Mouse (Mus musculus) liver (tissue): ENCODE measurements around the gene Bcl11b.

Experiments
- DNase-seq: peaks from one replicate; pipeline ENCODE4 v3.0.0-alpha.2; 2020; ENCODE audit warnings: mixed read lengths

Bcl11b gene

DNA sequence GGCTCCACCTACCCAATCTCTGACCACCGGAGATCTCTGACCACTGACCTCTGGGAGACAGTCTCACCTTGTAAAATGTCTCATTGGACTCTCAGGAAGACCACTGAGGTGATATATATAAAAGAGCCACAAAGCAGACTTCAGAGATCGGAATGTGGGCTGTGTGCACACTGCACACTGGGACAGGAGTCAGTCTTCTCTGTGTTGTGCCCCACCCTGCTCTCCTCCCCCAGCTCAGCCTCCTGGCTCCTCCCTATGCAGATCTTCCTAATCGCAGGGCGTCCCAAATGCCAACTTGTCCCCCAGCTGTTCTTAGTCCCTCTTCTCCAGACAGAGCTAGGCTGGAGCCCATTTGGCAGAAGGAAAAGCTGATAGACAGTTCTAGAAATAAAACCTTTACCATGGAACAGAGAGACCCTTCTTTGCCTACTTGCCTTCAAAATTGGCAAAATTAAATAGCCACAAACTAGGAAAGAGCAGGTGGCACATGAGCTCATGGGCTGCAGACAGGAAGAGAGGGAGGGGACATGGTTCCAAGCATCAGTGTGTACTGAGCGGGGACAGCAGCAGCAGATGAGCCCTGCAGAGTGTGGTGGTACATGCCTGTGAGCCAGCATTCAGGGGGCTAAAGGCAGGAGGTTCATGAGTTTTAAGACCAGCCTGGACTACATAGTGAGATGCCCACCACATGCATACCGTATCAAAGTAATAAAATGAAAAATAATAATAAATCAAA lies 118.9 kb downstream of the Bcl11b start:
- DNase-seq: no peak

DNA sequence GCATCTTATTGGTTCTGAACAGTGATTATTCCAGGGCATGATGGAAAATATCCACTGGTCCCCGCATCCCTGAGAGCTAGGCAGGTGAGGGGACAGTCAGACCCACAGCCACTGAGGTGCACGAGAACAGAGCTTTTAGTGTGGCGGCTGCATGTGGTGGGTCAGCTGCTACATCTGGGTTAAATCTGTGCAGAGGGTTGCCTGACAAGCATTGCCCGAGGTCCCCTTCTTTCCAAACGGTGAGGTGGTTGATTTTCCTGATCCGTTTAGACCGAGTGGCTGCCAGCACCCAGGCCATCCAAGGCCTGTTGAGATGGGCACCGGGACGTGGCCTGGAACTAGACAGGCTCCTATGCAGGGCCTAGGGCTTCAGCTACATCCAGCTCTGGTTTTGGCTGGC lies 121.7 kb downstream of the Bcl11b start:
- DNase-seq: no peak

DNA sequence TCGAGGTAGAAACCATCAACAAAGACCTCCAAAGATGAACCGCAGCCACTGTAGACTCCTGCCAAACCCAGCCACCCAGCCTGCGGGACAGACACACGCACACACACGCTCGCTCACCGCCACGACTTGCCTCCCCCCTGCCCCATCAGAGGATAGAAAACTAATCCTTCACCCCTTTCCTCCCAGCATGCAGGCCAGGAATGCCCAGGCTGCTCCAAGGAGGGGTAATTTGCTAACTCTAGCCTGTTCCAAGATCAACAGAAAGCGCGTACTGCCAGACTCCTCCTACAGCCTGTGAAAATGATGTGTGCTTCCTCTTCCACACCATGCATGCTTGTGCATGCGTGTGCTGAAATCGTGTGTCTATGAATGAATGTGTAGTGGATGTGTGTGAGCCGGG lies 122.7 kb downstream of the Bcl11b start:
- no peak for DNase-seq

DNA sequence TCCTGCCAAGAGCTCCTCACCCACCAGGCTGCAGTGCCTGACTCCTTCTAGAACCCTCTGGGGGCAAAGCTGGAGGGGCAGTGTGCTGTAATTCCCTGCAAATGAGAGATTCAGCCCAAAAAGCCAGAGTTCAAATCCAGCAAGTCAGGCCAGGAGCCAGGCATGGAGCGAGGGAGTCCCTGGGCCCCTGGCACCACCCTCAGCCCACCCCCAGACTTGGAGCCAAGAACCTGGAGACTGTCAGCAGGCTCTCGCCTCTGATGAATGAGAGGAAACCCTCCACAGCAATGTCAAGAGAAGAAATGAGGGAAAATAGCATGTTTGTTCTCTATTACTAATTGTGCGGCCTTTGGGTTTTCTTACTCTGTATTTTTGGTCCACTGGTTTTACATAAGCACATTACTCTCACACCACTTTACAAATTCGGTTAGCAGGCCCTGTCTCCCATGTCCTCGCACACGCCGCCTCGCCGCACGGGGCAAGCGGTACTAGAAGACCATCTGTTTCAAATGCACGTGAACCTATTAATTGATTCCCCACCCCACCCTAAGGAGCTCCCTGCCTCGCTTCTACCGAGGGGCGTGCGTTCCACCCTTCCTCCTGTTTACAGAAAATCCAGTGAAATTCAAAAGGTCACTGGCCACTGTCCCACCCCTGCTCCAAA lies 124.2 kb downstream of the Bcl11b start:
- no peak for DNase-seq

DNA sequence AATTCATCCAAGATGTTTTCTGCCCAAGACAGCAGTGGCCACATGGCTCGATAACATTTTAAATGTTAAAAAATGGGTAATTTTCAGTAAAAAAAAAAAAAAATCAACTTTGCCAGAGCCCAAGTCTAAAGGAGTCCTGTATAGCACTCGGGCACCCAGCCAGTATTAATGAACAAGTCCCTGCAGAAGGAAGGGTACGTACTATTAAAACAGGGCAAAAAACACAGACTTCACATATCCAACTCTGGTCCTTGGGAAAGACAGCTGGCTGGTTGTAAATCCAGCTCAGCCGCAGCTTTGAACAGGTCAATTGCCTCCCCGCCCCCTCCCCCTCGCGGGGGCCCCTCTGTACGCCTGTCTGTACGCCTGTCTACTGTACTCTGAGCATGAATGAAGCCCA lies 127.2 kb downstream of the Bcl11b start:
- DNase-seq: no peak

DNA sequence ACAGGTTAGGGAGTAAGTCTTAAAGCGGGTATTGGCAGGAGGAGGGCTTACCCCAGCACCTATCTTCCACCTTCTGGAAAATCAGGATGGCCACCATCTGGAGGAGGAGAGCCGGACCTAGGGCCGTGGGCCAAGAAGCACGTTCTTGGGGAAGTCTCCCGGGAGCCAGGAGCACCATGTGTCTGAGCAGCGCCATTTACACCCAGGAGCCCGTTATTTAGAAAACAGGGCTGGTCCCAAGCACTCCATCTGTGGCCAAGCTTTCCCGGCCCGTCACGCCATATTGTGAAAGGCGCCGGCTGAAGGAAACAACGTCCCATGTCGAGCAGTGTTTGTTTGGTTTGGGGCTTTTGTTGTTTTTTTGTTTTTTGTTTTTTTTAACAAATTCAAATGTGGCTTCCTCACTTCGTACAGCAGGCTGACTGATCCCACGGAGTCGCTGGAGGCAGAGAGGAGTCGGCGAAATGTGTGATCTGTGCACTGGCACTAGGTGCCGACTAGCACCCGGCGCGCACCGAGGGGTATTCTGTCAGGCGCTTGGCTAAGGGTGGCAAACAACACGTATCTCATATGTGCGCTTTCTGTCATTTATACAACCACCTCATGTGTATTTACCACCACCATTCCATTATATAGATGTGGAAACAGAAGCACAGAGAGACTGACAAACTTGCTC lies 128.8 kb downstream of the Bcl11b start:
- DNase-seq: no peak

DNA sequence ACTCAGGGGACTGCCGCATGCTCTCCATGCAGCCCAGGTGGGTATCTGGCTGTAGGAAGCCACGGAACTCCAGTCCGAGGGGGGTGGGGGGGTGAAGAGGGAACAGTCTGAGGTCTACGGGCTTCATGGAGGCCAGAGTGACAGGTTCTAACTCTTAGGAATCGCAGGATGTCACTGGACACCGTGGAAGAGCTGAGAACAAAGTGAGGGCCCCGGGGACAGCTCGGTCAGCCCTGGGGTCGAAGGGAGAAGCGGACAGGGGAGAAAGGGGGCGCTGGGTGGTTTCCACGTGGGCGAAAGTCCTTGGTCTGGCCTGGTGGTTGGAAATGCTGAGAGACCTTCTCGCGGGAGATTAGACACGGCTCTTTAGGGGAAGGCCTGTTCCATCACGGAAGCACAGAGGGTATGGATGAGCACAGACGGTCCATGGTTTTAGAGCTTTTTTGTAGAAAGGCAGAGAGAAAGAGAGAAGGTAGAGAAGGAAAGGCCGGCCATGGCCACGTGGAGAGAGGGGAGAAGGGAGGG lies 133.8 kb downstream of the Bcl11b start:
- DNase-seq: no peak

DNA sequence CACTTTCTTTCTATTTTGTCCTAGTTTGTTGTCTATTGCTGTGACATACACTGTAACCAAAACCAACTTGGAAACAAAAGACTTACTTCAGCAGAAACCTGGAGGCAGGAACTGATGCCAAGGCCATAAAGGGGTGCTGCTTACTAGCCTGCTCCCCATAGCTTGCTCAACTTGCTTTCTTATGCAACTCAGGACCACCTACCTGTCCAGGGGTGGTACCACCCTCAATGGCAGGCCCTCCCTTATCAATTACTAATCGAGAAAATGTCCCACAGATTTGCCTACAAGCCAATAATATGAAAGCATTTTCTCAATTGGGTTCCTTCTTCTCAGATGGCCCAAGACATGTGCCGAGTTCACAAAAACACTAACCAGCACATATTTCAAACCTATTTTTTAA lies 135.1 kb downstream of the Bcl11b start:
- DNase-seq: no peak
